Mouse (Mus musculus): ENCODE measurements at regions not wholly inside any gene's neighbourhood (a gene's known extent, or its start where the extent isn't known, plus 50 kb on each side); places are given as distances from the start of the nearest gene placed in this dataset.

GRCm38 (mm10) chr2:46179741-46180140, 1062.5 kb upstream of the Zeb2 start:
- no peak for DNase-seq

GRCm38 (mm10) chr2:46168488-46168887, 1051.3 kb upstream of the Zeb2 start:
- no peak for DNase-seq

DNA sequence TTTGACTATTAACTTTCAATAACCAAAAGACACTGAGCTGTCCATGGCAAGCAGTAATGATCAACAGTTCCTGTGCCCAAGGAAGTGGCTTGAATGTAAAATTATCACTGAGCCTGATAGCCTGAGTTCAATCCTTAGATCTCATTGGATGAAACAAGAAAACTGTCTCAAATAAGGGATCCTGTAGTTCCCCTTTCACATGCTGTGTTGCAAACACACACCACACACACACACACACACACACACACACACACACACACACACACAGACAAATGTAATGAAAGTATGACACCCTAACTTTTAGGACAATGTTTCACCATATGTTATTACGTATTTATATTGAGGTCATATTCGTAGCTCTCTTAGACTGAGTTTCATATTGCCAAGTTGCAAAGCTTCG, 1032.7 kb upstream of the Zeb2 start:
- no peak for DNase-seq

- no peak for DNase-seq
These were observed 1002.7 kb upstream of the Zeb2 start for GRCm38 (mm10) chr2:46119871-46120270.

GRCm38 (mm10) chr2:46106991-46107390, 989.8 kb upstream of the Zeb2 start:
- DNase-seq, result no peak

DNA sequence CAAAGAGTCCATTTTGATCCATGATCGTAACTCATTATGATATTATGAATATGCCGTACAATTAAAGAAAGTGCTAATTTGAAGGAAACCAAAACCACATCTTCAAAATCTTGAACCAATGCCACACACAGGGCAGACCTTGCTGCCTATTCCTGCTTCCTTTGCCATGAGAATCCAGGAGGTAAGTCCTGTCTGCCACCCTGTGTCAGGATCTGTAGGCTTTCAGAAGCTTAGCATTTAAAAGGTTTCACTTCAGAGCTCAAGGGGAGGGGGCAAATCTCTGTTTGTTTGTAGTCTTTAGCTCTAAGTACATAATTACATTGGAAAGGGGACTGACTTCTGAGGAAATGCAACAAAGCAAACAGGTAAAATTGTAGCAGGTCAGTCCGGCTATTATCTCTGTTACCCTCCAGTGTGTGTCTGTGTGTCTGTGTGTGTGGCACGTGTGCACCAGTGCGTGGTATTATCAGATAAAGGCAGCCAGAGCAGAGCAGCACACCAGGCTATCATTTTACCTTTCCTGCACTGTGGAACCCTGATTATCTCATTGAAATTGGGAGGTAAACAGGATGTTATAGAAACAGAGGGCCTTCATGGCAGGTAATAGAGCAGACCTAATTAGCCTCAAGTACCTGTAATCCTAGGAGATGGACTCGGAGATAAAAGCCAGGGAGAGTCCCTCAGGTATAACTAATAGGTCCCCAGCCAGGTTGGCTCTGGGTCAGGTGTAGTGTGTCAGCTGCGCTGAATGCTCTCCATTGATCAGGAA, 948.0 kb upstream of the Zeb2 start:
- no peak for DNase-seq

DNA sequence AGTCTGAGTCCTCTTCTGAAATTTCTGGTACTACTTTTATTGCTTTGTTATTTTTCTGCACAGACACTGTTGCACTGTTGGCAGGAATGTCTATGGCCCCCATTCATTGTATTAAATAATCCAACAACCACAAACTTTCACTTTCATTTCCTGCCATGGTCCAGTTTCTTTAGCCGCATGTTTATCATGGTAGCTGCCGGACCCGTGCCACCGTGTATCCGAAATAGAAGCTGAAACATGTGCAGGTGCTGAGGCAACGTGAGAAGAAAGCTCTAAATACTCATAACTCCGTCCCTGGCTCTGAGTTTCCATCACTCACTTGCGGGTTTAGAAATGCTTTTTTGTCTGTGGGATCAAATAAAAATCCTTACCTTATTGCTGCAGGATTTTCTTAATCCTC, 938.5 kb upstream of the Zeb2 start:
- DNase-seq, result no peak

GRCm38 (mm10) chr2:46054902-46055301, 937.7 kb upstream of the Zeb2 start:
- DNase-seq, result no peak

DNA sequence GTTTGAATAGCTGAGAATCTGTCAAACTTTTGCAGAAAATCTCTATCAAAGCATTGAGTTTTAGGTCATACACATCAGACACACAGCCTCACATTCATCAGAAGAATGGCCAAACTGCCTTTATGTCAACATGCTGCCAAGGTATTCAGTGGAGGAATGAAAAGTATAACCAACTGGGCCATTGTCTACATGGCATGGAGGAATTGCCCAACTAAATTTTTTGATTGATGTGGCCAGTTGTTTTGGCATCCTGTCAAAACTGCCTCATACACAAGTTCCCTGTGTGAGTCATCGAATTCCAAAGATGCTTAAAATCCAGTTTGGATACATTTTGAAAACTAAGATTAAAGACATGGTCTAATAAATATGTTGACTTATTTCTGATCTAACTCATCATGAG, 904.7 kb upstream of the Zeb2 start:
- no peak for DNase-seq

- DNase-seq, result no peak
These were observed 896.6 kb upstream of the Zeb2 start for GRCm38 (mm10) chr2:46013771-46014269.

GRCm38 (mm10) chr2:46012716-46013115, 895.5 kb upstream of the Zeb2 start:
- no peak for DNase-seq

DNA sequence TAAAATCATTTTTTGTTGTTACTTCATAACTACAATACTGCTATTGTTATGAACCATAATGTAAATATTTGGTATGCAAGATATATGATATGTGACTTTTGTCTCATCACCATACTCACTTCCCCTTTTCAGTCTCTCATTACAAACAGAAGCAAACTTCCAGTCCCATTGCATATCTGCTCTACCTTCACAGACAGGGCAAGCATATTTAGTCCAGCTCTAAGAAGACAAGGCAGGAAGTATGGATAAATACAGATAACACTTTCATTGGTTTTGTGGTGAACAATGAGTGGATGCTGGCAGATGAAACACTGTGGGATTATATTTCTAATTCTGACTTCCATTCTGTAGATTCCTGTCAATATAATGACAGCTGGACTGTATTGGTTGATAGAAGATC, 858.0 kb upstream of the Zeb2 start:
- no peak for DNase-seq

- DNase-seq, result no peak
These were observed 851.4 kb upstream of the Zeb2 start for GRCm38 (mm10) chr2:45968635-45969034.

DNA sequence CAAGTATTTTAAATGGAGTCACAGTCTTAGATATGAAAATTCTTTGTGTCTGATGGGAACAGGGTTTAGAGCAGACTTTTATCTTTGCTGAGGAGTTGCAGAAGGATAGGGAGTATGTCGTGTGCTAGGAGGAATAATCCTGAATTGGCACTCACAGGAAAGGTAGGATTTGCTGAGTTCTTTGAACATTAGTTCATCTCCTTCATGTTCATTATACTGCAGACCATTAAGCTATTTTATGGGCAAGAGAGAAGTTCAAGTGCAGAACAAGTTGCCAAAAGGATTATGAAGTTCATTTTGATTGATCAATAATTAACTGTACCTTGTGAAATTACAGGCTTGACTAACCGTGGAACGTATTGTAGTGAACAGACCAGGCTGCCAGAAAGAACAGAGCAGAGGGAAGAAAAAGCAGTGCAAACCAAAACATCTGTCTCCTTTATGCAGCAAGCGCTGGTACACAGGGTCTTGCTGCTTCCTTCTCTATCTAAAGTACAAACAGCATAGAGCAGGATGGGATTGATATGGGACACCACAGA, 839.7 kb upstream of the Zeb2 start:
- DNase-seq, result no peak

- no peak for DNase-seq
These were observed 831.6 kb upstream of the Zeb2 start for GRCm38 (mm10) chr2:45948758-45949157.

DNA sequence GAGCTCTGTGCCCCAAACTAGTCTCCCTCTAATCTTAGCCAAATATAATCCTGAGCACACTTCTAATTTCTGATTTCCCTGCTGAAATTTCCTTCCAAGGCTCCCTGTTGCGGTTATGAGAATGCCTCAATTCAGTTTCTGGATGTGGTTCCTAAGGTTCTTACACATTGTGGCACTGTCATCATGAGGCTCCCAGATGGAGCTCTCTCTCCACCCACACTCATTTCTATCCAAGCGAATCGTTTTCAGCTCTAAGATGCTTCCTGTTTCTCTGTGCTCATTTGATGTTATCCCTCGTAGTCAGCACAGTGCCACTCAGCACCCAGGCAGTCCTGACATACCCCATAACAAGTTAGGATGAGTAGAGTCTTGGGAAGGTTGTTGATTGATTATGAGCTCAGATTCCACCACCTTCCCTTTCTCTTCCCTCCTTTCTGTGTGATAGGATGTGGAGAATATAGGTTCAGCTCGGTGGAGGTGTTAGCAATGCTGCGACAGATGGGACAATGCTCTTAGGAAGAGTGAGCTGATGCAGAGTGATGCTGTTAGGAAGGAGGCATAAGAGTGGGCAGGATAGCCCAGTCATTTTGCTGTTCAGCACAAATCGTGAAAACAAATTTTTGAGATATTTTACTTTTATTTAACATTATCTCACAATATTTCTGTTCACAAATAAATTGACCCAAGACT, 808.7 kb upstream of the Zeb2 start:
- DNase-seq, result no peak

DNA sequence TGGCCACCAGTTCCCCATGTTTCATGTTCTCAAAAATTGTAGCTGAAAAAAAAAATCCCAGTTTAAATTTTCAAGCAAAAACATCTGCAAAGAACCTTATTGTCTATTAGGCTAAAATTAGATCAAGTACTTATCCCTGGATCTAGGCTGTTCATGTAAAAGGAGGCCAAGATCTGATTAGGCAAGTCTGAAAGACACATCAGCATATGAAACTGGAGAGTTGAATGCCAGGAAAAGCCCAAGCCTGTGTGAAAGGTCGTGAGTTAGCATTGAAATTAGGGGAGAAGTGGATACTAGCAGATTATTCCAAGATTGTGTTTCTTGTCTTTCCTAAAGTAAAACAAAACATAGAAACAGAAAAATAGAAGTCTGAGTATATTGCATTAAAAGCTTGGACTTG, 791.7 kb upstream of the Zeb2 start:
- peak; percentile 5 for DNase-seq

DNA sequence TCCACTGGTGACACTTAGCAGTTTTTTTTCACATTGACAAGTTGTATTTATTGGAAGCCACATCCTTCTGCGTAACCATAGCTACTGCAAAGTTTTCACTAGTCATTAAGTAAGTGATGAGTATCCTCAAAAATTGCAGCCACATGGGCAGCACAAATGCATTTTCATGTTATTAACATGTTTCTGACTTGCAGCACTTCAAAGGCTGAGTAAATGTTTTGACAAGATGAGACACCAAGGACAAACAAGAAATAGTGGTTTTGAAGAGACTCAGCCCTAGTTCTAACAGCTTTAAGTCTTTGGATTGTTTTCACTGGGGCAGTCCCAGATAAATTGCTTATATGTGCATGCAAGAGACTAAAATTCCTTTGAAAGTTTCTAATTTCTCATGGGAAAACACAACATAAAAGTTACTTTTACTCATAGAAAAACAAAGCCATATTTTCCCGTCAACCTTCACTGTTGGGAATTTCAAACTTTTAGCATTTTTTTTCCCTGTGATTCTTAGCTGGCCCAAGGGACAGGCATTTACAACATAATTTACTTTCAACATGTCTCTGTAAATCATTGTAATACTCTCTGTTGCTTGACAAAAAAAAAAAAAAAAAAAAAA, 787.5 kb upstream of the Zeb2 start:
- no peak for DNase-seq

DNA sequence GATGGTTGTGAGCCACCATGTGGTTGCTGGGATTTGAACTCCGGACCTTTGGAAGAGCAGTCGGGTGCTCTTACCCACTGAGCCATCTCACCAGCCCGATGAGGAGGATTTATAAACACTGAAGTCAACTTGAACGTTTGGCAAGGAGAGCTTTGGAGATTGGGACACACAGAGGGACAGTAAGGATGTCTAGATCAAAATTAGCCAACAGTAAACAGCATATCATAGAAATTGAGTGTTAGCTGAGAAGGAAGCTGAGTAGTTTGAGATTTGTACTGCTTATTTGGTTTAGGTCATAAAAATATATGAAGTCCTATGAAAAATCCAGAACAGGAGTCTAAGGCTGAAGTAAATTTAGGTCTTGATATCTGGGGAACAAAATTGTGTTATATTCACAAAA, 786.9 kb upstream of the Zeb2 start:
- no peak for DNase-seq

DNA sequence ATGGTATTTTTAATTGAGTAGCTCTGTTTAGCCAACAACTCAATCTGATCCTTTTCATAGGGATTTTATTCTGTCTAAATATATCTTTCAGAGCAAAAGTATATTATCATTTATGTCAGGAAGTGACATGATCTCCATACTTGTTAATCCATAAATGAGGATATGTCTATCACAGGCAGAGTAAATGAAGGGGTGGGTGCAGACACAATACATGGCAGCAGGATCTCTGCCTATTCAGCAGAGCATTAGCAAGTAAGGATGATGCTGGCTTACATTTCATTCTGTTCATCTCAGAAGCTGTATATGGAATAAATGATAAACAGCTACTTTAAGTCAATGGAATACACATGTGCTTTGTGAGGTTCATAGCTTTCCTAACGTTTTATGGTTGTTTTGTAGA, 786.2 kb upstream of the Zeb2 start:
- DNase-seq, result no peak

DNA sequence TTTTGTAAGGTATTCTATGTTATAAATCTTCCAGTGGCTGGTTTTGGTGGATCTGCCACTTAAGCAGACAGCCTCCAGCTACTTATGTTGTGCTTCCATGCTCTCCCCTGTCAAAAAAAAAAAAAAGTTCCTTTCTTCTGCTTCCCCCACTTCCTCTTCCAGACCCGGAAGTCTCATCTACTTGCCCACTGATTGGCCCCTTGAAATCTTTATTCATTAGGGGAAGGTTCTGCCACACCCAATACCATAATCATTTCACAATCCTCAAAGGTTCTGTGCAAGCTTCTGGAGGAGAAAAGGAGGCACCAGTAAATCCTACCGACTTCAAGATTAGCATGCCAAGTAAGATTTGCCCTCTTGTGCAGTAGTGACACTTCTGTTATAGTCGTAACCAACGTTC, 784.7 kb upstream of the Zeb2 start:
- DNase-seq, result no peak

DNA sequence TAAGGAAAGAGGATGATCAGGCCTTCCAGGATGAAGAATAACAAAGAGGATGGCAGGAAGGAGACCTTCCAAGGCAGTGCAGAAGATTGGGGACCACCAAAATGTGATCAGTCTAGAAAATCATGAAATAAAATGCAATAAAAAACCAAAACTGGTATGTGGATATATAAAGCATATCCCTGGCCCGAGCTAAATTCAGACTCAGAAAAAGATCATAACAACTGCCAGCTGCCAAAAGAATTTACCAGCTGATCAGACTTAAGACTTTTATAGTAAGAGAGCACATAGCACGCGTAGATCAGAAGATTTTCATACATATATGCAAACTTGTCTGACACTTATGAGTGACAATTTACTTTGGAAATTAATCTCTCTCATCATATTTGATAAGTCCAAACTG, 767.5 kb upstream of the Zeb2 start:
- no peak for DNase-seq

- no peak for DNase-seq
These were observed 761.5 kb upstream of the Zeb2 start for GRCm38 (mm10) chr2:45878656-45879055.
